In the genomic region with DNA sequence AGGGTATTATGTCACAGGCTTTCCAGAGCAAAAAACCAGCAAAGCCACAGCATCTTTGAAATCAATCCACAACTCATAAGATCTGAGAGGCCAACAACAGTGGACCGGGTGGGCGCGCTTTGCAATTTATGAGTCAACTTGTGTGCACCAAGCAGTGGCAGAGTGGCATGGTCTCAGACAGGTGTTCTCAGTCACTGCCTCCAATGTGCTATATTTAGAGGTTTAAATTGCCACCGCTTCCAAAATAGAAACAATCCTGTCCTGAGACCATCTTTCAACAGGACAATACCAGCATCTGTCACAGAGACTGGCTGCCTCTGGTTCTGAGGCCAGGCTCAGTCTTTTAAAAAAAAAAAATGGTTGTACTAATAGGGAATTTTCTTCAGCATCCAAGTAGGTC, we compare ENCODE assay signal across 30 mouse cellular contexts. TPM values are rescaled to one million over a fixed set of nuclear protein-coding genes. Genes with fewer than 3 reads are reported as not detected.
DNase-seq lines count a peak whose midpoint lies in the region; ATAC-seq lines count a peak whose summit lies in the region.
"Had no signal": no experiment of that assay in that cellular context is flagged by ENCODE, and none has a peak within 500 bp of the region (broad histone marks: within the 10 kb centered on the region; RNA-seq: fewer than 3 reads in every experiment).

No protein-coding gene starts in this region.

- no peaks in the 10 kb centered on the region for H3K9me3 ChIP-seq in heart, embryonic 10.5 days
- H3K9me3 ChIP-seq in heart, embryonic 16.5 days (replicated peaks; ENCODE audit: control insufficient read depth, low read length): no peaks in the 10 kb centered on the region
- no peaks in the 10 kb centered on the region for H3K9me3 ChIP-seq in midbrain, embryonic 11.5 days (ENCODE audit: control insufficient read depth, low read length)
- H3K9me3 ChIP-seq in midbrain, embryonic 13.5 days: no peaks in the 10 kb centered on the region
- H3K9me3 ChIP-seq: embryonic facial prominence, embryonic 13.5 days; embryonic facial prominence, embryonic 15.5 days; forebrain, embryonic 10.5 days; forebrain, embryonic 12.5 days had no signal

- intact Hi-C loops in heart, postnatal 10 days (cut with DNase I): loop anchor here (5.0 kb wide), 1 partner anchor 124 kb away; no protein-coding TSS in a partner anchor

- ATAC-seq in heart, embryonic 16.5 days (replicated peaks; ENCODE audit: extremely low read depth, insufficient read depth, low FRiP score): 0 out of 2 replicates have a peak, but pooled peaks have one; percentile 57
- ATAC-seq in midbrain, embryonic 11.5 days (ENCODE audit: low FRiP score): no peak
- ATAC-seq in midbrain, embryonic 13.5 days: no peak
- ATAC-seq: activated CD4-positive, CD25-positive, alpha-beta regulatory T cell, adult 4 months; CD4-positive, CD25-positive, alpha-beta regulatory T cell, adult 4 months; forebrain, embryonic 14.5 days; forebrain, embryonic 16.5 days; Patski had no signal

- WGBS in heart, embryonic 10.5 days: 61% methylated on average over 4 of the region's 4 CpGs
- 51% methylated on average over 4 of the region's 4 CpGs for WGBS in heart, embryonic 16.5 days
- WGBS in midbrain, embryonic 11.5 days: 89% methylated on average over 4 of the region's 4 CpGs
- 79% methylated on average over 4 of the region's 4 CpGs for WGBS in midbrain, embryonic 13.5 days

- no peak overlapping the region for H3K4me2 ChIP-seq in heart, embryonic 16.5 days (ENCODE audit: low read depth, low read length)
- H3K4me2 ChIP-seq in midbrain, embryonic 11.5 days: no peak overlapping the region
- no peak overlapping the region for H3K4me2 ChIP-seq in midbrain, embryonic 13.5 days (replicated peaks)
- H3K4me2 ChIP-seq: embryonic facial prominence, embryonic 13.5 days; embryonic facial prominence, embryonic 15.5 days; forebrain, embryonic 12.5 days had no signal

- DNase-seq in heart, embryonic 10.5 days (ENCODE audit: low spot score): no peak
- no peak for DNase-seq in heart, adult 18-20 months
- DNase-seq in heart, postnatal 10 days: no peak
- peak; percentile 35 for DNase-seq in midbrain, embryonic 11.5 days (ENCODE audit: low spot score, missing footprints)
- DNase-seq: adrenal gland, adult 8-10 months; adrenal gland, postnatal 14 days; adrenal gland, postnatal 36 days; B cell, adult 2 months; cerebellum, adult 11 months; cerebellum, adult 18-20 months; cerebellum, adult 8-10 months; cerebellum, adult 9-11 months; cerebellum, postnatal 14 days; cerebellum, postnatal 36 days; embryo, embryonic 11 days had no signal

- no peaks in the 10 kb centered on the region for H3K27me3 ChIP-seq in heart, embryonic 10.5 days (ENCODE audit: insufficient read depth, poor library complexity, severe bottlenecking)
- H3K27me3 ChIP-seq in heart, embryonic 16.5 days (ENCODE audit: control insufficient read depth, insufficient read depth, low read length): no peaks in the 10 kb centered on the region
- H3K27me3 ChIP-seq in midbrain, embryonic 11.5 days (ENCODE audit: control insufficient read depth, insufficient read depth, low read length): no peaks in the 10 kb centered on the region
- peaks cover 7% of the 10 kb centered on the region for H3K27me3 ChIP-seq in midbrain, embryonic 13.5 days
- H3K27me3 ChIP-seq: embryonic facial prominence, embryonic 13.5 days; forebrain, embryonic 12.5 days; Patski had no signal

- no peak overlapping the region for H3K4me3 ChIP-seq in heart, embryonic 10.5 days
- no peak overlapping the region for H3K4me3 ChIP-seq in heart, embryonic 16.5 days (ENCODE audit: low read length)
- H3K4me3 ChIP-seq in midbrain, embryonic 11.5 days (ENCODE audit: low read depth, low read length): no peak overlapping the region
- no peak overlapping the region for H3K4me3 ChIP-seq in midbrain, embryonic 13.5 days (replicated peaks)
- H3K4me3 ChIP-seq: embryonic facial prominence, embryonic 13.5 days; embryonic facial prominence, embryonic 15.5 days; erythroblast, embryonic 14.5 days; forebrain, embryonic 10.5 days; forebrain, embryonic 12.5 days had no signal

- peak overlapping the region; percentile 81 for H3K27ac ChIP-seq in heart, embryonic 10.5 days
- H3K27ac ChIP-seq in heart, embryonic 16.5 days (ENCODE audit: low read length): no peak overlapping the region
- H3K27ac ChIP-seq in midbrain, embryonic 11.5 days (ENCODE audit: low read depth, low read length): no peak overlapping the region
- H3K27ac ChIP-seq in midbrain, embryonic 13.5 days: no peak overlapping the region
- H3K27ac ChIP-seq: embryonic facial prominence, embryonic 13.5 days; embryonic facial prominence, embryonic 15.5 days; forebrain, embryonic 10.5 days; forebrain, embryonic 12.5 days had no signal

- no peak overlapping the region for H3K9ac ChIP-seq in heart, embryonic 16.5 days (ENCODE audit: low read length)
- no peak overlapping the region for H3K9ac ChIP-seq in midbrain, embryonic 11.5 days (ENCODE audit: low read length)
- H3K9ac ChIP-seq in midbrain, embryonic 13.5 days (replicated peaks): no peak overlapping the region
- H3K9ac ChIP-seq: embryonic facial prominence, embryonic 13.5 days; embryonic facial prominence, embryonic 15.5 days; forebrain, embryonic 12.5 days had no signal

- H3K36me3 ChIP-seq in heart, embryonic 10.5 days: no peaks in the 10 kb centered on the region
- H3K36me3 ChIP-seq in heart, embryonic 16.5 days (ENCODE audit: control insufficient read depth, insufficient read depth): no peaks in the 10 kb centered on the region
- H3K36me3 ChIP-seq in midbrain, embryonic 11.5 days (ENCODE audit: control insufficient read depth, insufficient read depth, low read length): no peaks in the 10 kb centered on the region
- H3K36me3 ChIP-seq in midbrain, embryonic 13.5 days: no peaks in the 10 kb centered on the region
- H3K36me3 ChIP-seq: embryonic facial prominence, embryonic 13.5 days; embryonic facial prominence, embryonic 15.5 days; forebrain, embryonic 10.5 days; forebrain, embryonic 12.5 days; G1E had no signal

- peaks cover 65% of the 10 kb centered on the region for H3K4me1 ChIP-seq in heart, embryonic 10.5 days
- peaks cover 16% of the 10 kb centered on the region for H3K4me1 ChIP-seq in heart, embryonic 16.5 days (ENCODE audit: control insufficient read depth, insufficient read depth, low read length)
- no peaks in the 10 kb centered on the region; the same call in 1 of the 2 replicates for H3K4me1 ChIP-seq in midbrain, embryonic 11.5 days (ENCODE audit: control insufficient read depth, insufficient read depth, low read length)
- peaks cover 22% of the 10 kb centered on the region for H3K4me1 ChIP-seq in midbrain, embryonic 13.5 days (replicated peaks)
- H3K4me1 ChIP-seq: embryonic facial prominence, embryonic 15.5 days had no signal

RNA-seq across cellular contexts. Expression of a gene that starts 42.0 kb away (rescaled TPM):
- polyA plus RNA-seq in heart, embryonic 10.5 days (2016; fragmentation: Nextera tagmentation; extraction: Ambion mirVana): 0.17 and 0.44 TPM in 2 replicates
- total RNA-seq in heart, adult 18-20 months (2021): under 1 TPM; 0.50 to 0.80 TPM
- polyA plus RNA-seq in heart, embryonic 16.5 days (2015; fragmentation: Nextera tagmentation; extraction: Ambion mirVana): 0.15 and 0.22 TPM in 2 replicates
- total RNA-seq in heart, postnatal 10 days (2021): under 1 TPM; 0.45 TPM
- polyA plus RNA-seq in midbrain, embryonic 11.5 days (2014; fragmentation: Nextera tagmentation; extraction: Ambion mirVana): 0.40 and 0.74 TPM in 2 replicates
- 3.6 and 3.8 TPM in 2 replicates for polyA plus RNA-seq in midbrain, embryonic 13.5 days (2015; fragmentation: Nextera tagmentation; extraction: Ambion mirVana)
- total RNA-seq: CH12.LX; common myeloid progenitor, adult 5-6 weeks had no signal
- polyA plus RNA-seq: G1E had no signal

RNA-seq across cellular contexts. Expression of a gene that starts 54.1 kb away (rescaled TPM):
- polyA plus RNA-seq in heart, embryonic 10.5 days (2016; fragmentation: Nextera tagmentation; extraction: Ambion mirVana): 0.09 and 0.15 TPM in 2 replicates
- total RNA-seq in heart, adult 18-20 months (2021): under 1 TPM; 0.67 to 0.89 TPM
- 0.13 and 0.29 TPM in 2 replicates for polyA plus RNA-seq in heart, embryonic 16.5 days (2015; fragmentation: Nextera tagmentation; extraction: Ambion mirVana)
- under 1 TPM; 0.26 to 0.27 TPM for total RNA-seq in heart, postnatal 10 days (2021)
- 0.03 and 0.11 TPM in 2 replicates for polyA plus RNA-seq in midbrain, embryonic 11.5 days (2014; fragmentation: Nextera tagmentation; extraction: Ambion mirVana)
- 0.13 and 0.16 TPM in 2 replicates for polyA plus RNA-seq in midbrain, embryonic 13.5 days (2015; fragmentation: Nextera tagmentation; extraction: Ambion mirVana)
- total RNA-seq: CH12.LX; common myeloid progenitor, adult 5-6 weeks had no signal
- polyA plus RNA-seq: activated CD4-positive, CD25-positive, alpha-beta regulatory T cell, adult 4 months; CD4-positive, CD25-positive, alpha-beta regulatory T cell, adult 4 months; erythroblast, embryonic 14.5 days; forebrain, embryonic 10.5 days; G1E had no signal
